Mouse (Mus musculus): ENCODE data around the gene Nms.

DNA sequence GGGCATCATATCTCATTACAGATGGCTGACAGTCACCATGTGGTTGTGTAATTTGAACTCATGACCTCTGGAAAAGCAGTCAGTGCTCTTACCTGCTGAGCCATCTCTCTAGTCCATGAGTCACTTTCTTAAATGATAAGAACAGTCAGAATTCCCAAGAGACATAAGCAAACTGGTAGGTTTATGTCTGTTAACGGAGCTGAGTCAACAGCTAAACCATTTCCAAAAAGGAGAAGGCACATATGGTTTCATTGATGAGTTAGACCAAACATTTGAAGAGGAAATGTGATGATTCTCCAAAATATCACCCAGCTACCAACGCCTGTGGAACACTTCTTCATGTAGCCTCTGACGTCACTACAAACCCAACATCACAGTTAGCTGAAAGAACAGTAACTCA is 32.8 kb downstream of the Nms start:
- no peak for TF ChIP-seq JUN (IDR thresholded peaks at IDR 0.05; ENCODE audit: insufficient read depth, low read depth, low read length)
- no peak for TF ChIP-seq SIN3A (IDR thresholded peaks at IDR 0.05; ENCODE audit: low read length)
- TF ChIP-seq POLR2A (IDR thresholded peaks at IDR 0.05; ENCODE audit: low read depth, low read length): no peak
- TF ChIP-seq CTCF (conservative IDR thresholded peaks at IDR 0.05 in 1 of 2, IDR thresholded peaks at IDR 0.05 in 1 of 2; ENCODE audit: low read depth in 2 of 2, low read length in 2 of 2): no peak
- TF ChIP-seq E2F4 (IDR thresholded peaks at IDR 0.05; ENCODE audit: insufficient replicate concordance, low read depth, low read length): no peak
- no peak for TF ChIP-seq MAX (IDR thresholded peaks at IDR 0.05; ENCODE audit: low read length)
- no peak for TF ChIP-seq UBTF (IDR thresholded peaks at IDR 0.05; ENCODE audit: low read depth, low read length)
- no peak for TF ChIP-seq ZNF384 (IDR thresholded peaks at IDR 0.05; ENCODE audit: low read depth, low read length)
- TF ChIP-seq USF1 (IDR thresholded peaks at IDR 0.05; ENCODE audit: low read depth, low read length): no peak
- TF ChIP-seq HCFC1 (IDR thresholded peaks at IDR 0.05; ENCODE audit: low read depth, low read length): no peak

Measured in CH12.LX (cell line).